Mouse (Mus musculus): ENCODE data around the gene St6galnac3.

The St6galnac3 gene

DNA sequence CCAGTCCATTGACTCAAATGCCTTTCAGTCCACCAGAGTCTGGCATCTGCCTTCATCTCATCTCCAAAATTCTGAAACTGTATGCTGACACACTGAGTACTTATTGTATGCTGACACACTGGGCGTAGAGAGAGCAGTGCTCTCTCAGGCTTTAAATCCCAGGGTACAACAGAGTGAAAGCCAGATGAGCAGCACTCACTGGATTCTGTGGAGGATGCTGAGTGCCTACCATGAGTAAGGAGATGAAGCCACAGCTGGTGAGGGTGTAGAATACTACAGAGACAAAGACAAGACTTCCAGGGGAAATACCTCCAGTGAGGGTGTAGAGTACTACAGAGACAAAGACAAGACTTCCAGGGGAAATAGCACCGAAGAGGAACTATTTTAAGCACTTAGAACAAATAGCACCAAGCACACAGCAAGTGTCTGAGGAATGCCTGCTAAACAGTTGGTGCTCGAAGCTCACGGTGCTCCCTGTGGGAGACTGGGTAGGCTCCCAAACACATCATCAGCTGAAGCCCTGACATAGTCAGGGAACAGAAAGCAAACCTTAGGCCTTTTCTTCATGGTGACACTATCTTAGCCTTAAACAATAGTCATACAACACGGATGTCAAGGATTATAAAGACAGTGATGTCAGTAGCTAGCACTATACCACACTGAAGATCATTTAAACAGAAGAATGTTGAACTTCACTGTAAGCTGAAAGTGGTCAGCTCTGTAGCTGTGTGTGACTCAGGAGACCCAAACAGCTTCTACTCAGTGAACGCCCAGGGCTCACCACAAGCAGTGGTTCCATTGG, 370.6 kb downstream of the St6galnac3 start:
- no peak for DNase-seq (ENCODE audit: extremely low spot score, low spot score)

DNA sequence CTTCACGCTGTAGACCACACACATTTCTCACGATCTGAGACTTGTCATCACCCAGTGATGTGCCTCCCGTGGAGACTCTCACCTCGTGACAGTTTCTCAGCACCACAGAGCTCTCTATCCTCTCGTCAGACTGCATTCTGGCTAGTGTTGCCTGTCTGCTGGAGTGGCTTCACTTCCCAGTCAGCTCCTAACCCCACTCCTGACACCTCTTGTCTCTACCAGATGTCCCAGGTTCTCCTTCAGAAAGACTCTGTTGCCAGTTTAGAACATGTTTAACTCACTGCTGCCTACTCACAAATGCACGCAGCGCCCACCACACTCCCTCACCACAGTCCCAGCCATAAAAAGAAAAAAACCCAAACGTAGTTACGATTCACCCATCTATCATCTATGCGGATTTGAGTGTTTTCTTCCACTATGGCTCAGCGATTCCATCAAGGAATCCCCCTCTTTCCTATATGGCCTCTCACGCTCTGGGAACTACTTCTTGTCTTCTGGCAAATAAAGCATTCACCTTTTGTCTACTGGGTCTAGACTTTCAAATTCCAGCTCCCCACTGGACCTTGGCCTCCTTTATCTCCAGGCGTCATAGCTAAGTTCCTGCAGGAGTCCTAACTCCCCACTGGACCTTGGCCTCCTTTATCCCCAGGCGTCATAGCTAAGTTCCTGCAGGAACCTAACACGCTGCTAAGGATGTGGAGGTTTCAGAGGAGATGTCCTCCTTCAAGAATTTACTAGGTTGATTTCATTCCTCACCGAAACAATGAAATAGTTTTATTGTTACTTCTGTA, 371.5 kb downstream of the St6galnac3 start:
- no peak for DNase-seq (ENCODE audit: extremely low spot score, low spot score)

GRCm38 (mm10) chr3:153349981-153350380, 375.0 kb downstream of the St6galnac3 start:
- DNase-seq (ENCODE audit: extremely low spot score, low spot score): no peak

GRCm38 (mm10) chr3:153348797-153349465, 376.0 kb downstream of the St6galnac3 start:
- no peak for DNase-seq (ENCODE audit: extremely low spot score, low spot score)

GRCm38 (mm10) chr3:153344979-153345378, 380.0 kb downstream of the St6galnac3 start:
- DNase-seq (ENCODE audit: extremely low spot score, low spot score): no peak

GRCm38 (mm10) chr3:153339940-153340339, 385.0 kb downstream of the St6galnac3 start:
- DNase-seq (ENCODE audit: extremely low spot score, low spot score): no peak

DNA sequence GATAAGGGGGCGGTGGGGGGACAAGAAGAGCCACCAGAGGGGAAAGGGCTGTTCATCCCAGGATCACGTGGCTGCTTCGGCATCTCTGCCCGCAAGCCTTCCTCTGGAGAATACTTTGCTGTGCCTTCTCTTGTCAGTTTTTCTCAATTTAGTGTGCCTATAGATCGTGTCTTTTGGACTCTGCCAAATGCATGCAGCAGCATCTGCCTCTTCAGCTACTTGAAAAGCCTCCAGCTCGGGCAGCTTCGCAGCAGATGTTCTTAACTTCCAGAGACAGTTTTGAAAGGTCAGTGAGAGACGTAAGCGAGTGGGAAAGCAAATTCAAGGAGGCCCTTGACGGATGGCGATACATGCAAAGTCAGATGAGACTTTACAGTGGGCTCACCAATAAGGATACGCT, 385.9 kb downstream of the St6galnac3 start:
- no peak for DNase-seq (ENCODE audit: extremely low spot score, low spot score)

DNA sequence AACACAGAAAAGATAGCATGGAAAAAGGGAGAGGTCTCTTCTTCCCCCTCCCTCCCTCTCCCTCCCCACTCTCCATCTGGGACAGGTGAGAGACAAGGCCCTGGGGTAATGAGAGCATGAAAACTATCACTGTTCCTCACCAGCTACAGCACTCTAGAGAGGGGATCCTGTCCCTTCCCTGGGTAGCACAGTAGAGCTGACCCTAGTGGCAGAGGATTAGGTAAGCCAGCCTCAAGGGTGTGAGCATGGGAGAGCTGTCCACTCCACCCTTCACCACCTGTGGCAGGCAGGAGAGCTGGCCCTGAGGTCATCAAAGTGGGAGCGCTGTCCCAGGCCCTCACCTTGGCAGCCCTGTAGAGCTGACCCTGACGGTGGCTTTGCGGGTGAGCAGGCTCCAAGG, 387.2 kb downstream of the St6galnac3 start:
- DNase-seq (ENCODE audit: extremely low spot score, low spot score): no peak

DNA sequence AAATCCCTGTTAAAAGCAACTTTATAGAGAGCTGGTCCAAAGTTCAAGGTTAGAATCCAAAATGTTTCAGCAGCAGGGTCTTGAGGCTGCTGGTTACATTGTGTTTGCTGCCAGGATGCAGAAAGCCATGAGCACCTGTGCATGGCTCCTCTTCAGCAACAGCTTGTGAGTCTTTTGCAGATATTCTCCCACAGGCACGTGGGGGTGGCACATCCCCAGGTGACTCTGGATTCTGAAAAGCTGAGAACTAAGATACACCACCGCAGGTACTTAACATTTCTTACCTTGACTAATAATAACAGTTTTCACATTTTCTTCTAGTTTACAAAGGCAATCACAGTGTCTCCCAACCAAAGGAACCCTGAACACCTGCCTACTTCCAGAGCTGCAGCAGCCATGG, 387.8 kb downstream of the St6galnac3 start:
- DNase-seq (ENCODE audit: extremely low spot score, low spot score): no peak

DNA sequence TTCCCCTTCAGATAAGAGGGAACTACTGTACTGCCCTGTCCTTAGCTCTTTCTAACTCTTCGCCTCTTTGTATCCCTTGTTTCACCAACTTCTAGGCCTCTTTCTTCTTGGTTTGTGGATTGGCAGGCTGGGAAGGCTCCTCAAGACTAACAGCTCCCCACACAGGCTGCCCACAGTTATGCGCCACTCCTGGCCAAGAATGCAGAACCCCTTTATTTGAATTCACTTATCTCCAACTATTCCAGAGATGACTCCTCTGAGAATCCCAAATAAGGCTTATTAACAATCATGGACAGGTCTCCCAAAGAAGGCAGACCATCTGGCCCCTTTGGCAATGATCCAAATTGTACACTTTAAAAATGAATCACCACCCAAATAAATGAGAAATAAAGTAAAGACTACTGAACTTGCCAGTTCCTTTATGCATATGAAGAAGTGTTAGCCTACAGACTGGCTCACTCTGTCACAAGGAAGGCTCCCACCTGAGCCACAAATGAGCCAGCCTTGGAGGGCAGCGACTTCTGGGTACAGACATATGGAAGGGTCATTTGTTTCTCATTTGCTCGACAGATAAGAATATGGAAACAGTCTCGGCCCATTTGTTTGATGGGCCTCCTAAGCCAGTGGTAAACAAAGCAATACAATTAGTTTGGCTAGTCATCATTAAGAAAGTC, 390.7 kb downstream of the St6galnac3 start:
- no peak for DNase-seq (ENCODE audit: extremely low spot score, low spot score)

DNA sequence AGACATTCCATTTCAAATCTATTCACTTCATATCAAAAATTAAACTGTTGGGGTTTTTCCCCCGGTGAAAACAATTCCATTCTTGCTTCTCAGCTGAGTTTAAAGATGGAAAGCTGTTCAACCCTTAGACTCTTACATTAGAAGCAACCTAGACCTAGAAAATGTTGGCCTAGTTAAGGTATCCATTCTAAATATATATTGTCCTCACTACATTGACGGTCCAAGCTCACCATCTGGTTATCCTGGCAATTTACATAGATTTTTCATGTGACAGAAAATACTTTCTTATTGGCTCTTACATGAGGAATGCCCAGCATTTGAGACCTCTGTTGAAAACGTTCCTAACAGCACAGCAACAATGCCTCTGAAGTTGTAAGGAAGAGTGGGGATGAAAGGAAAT, 400.7 kb downstream of the St6galnac3 start:
- DNase-seq (ENCODE audit: extremely low spot score, low spot score): no peak

DNA sequence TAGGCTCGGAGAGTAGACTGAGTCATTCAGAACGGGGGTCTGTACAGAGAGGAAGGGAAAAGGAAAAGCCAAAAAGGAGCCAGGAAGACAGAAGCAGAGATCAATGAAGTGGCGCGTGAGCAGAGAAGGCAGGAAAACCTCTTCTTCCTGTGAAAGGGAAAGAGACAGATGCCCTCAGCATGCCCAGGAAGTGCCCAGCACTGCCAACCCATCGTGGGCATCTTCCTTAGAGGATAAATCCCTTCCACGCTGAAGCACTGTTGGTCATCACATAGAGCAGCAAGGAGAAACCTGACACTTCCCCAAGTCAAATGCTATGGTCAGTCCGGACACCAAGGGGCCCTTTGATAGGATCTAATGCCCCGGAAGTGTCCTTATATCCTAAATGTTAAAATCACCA, 401.5 kb downstream of the St6galnac3 start:
- no peak for DNase-seq (ENCODE audit: extremely low spot score, low spot score)

DNA sequence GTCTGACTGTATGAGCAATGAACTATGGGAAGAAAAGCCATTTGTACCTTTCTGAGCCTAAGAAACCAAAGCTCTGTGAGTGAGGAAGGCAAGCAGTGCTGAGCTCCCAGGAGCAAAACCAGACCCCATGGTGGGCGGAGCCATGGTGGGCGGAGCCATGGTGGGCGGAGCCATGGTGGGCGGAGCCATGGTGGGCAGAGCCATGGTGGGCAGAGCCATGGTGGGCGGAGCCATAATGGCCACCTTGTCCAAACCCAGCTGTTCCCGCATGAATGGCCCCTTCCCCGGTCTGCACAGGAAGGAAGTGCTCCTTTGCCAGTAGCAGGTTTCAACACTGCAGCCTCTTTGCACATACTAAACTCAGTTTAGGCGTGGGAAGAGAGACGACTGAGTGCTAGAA, 411.4 kb downstream of the St6galnac3 start:
- DNase-seq (ENCODE audit: extremely low spot score, low spot score): no peak

- DNase-seq (ENCODE audit: extremely low spot score, low spot score): no peak
Measured at GRCm38 (mm10) chr3:153313167-153313566, 411.8 kb downstream of the St6galnac3 start.

DNA sequence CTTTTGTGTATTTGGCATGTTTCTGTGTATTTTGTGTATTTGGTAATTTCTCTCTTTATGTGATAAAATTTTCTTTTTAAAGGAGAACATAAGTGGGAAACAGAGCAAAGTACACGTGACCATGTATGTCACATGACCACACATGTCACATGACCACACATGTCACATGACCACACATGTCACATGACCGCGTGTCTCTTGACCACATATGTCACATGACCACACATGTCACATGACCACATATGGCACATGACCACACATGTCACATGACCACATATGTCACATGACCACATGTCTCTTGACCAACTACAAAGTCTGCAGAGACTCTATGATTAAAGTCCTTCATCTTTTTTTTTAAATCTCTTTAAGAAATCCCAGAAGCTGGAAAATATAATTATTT, 413.0 kb downstream of the St6galnac3 start:
- no peak for DNase-seq (ENCODE audit: extremely low spot score, low spot score)

GRCm38 (mm10) chr3:153308379-153308778, 416.6 kb downstream of the St6galnac3 start:
- DNase-seq (ENCODE audit: extremely low spot score, low spot score): no peak

DNA sequence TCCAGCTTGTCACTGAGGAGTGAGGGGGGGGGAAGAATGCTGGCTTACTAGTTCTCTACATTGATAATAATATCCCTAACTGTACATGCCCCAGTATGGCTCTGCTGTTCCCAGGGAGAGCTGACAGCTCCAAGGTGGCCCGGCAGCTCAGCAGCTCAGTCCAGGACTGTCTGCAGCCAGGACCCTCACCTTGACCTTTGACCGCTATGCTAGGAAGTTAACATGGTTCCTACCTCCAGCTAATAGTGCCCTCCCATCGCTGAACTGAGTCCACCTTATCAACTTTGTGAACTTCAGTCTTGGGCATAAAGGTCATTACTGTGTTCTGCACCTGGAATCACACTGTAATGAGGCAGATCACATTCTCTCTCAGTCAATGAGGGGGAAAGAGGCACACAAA, 419.8 kb downstream of the St6galnac3 start:
- DNase-seq (ENCODE audit: extremely low spot score, low spot score): no peak

- DNase-seq (ENCODE audit: extremely low spot score, low spot score): no peak
Measured at GRCm38 (mm10) chr3:153302376-153302775, 422.6 kb downstream of the St6galnac3 start.

GRCm38 (mm10) chr3:153296375-153297068, 428.5 kb downstream of the St6galnac3 start:
- no peak for DNase-seq (ENCODE audit: extremely low spot score, low spot score)

- DNase-seq (ENCODE audit: extremely low spot score, low spot score): no peak
Measured at GRCm38 (mm10) chr3:153292853-153293252, 432.1 kb downstream of the St6galnac3 start.

DNA sequence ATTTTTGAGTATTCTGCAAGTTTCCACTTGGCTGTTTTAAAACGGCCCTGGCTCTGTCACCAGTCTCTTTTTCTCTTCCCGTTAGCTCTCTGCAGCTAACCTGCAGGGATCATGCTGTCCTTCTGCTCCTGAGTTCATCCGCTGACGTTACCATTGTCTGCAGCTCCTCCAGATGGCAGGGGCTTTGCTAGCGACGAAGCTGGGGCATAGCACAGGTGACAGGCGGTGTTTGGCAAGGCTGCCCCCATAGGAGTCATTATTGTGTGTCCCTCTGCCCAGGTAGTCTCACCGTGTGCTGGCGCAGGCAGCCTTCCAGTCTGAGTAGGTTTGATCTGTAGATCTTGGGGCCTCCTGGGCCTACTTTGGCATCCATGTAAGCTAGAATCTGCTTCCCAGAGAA, 432.6 kb downstream of the St6galnac3 start:
- DNase-seq (ENCODE audit: extremely low spot score, low spot score): no peak

All from neural tube, embryonic 10.5 days (tissue).